Mouse (Mus musculus): Measurements from ENCODE around the gene Krtcap3. TPM values are rescaled to one million over a fixed set of nuclear protein-coding genes. Genes with fewer than 3 reads are reported as not detected.

Gene Krtcap3
- polyA plus RNA-seq, 1 experiment: 0.48 TPM

GRCm38 (mm10) chr5:31252795-31253545, 1.5 kb downstream of the Krtcap3 start:
- TF ChIP-seq FLI1 (IDR thresholded peaks at IDR 0.05; ENCODE audit: low read length) (no peak), GATA1 (IDR thresholded peaks at IDR 0.05; ENCODE audit: borderline replicate concordance, low read length) (no peak)
- peaks cover 96% of the 10 kb centered on the region for H3K36me3 ChIP-seq (replicated peaks; ENCODE audit: low read length)
- H3K4me1 ChIP-seq: peaks cover 37% of the 10 kb centered on the region

GRCm38 (mm10) chr5:31253806-31254205, 2.3 kb downstream of the Krtcap3 start:
- Histone ChIP-seq H3K4me1 (peaks cover 34% of the 10 kb centered on the region), H3K27me3 (replicated peaks) (no peaks in the 10 kb centered on the region), H3K9me3 (no peaks in the 10 kb centered on the region), H3K36me3 (replicated peaks; ENCODE audit: low read length) (peaks cover 93% of the 10 kb centered on the region), H3K4me3 (replicated peaks) (no peak overlapping the region)
- TF ChIP-seq GATA1 (IDR thresholded peaks at IDR 0.05; ENCODE audit: borderline replicate concordance, low read length) (no peak), FLI1 (IDR thresholded peaks at IDR 0.05; ENCODE audit: low read length) (no peak)

More at GRCm38 (mm10) chr5:31252795-31253545, 1.5 kb downstream of the Krtcap3 start:
- Histone ChIP-seq H3K9me3 (no peaks in the 10 kb centered on the region), H3K4me3 (replicated peaks) (no peak overlapping the region), H3K27me3 (replicated peaks) (no peaks in the 10 kb centered on the region)

DNA sequence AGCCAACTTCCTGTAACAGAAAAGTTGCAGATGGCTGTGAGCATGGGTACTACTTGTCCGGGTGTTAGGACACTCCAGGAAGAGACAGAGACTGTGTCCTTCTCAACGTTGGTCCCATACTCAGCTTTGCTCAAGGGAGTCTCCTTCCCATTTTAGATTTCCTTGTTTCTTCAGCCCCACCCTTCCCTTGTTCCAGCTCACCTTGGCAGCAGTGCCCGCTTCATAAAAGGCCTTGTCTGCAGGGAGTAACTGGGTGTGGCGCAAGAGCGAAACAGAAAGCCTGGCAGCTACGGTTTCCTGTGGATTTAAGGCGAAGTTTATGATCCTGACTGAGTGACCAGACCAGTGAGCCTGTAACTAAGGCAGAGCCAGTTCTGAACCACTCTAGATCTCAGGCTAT, 3.0 kb downstream of the Krtcap3 start:
- H3K36me3 ChIP-seq (replicated peaks; ENCODE audit: low read length): peaks cover 93% of the 10 kb centered on the region
- no peak overlapping the region for H3K4me3 ChIP-seq (replicated peaks)
- H3K9me3 ChIP-seq: no peaks in the 10 kb centered on the region
- H3K4me1 ChIP-seq: peaks cover 40% of the 10 kb centered on the region
- no peaks in the 10 kb centered on the region for H3K27me3 ChIP-seq (replicated peaks)
- no peak for TF ChIP-seq GATA1 (IDR thresholded peaks at IDR 0.05; ENCODE audit: borderline replicate concordance, low read length)
- no peak for TF ChIP-seq FLI1 (IDR thresholded peaks at IDR 0.05; ENCODE audit: low read length)

GRCm38 (mm10) chr5:31254901-31255300, 3.4 kb downstream of the Krtcap3 start:
- Histone ChIP-seq H3K4me3 (replicated peaks) (no peak overlapping the region), H3K36me3 (replicated peaks; ENCODE audit: low read length) (peaks cover 93% of the 10 kb centered on the region), H3K9me3 (no peaks in the 10 kb centered on the region), H3K27me3 (replicated peaks) (no peaks in the 10 kb centered on the region), H3K4me1 (peaks cover 44% of the 10 kb centered on the region)
- no peak for TF ChIP-seq FLI1 (IDR thresholded peaks at IDR 0.05; ENCODE audit: low read length)

- Histone ChIP-seq H3K36me3 (replicated peaks; ENCODE audit: low read length) (peaks cover 93% of the 10 kb centered on the region), H3K4me1 (peaks cover 49% of the 10 kb centered on the region), H3K27me3 (replicated peaks) (no peaks in the 10 kb centered on the region), H3K9me3 (no peaks in the 10 kb centered on the region), H3K4me3 (replicated peaks) (no peak overlapping the region)
- TF ChIP-seq GATA1 (IDR thresholded peaks at IDR 0.05; ENCODE audit: borderline replicate concordance, low read length) (no peak), FLI1 (IDR thresholded peaks at IDR 0.05; ENCODE audit: low read length) (no peak)
These were observed 3.9 kb downstream of the Krtcap3 start for GRCm38 (mm10) chr5:31255381-31255780.

DNA sequence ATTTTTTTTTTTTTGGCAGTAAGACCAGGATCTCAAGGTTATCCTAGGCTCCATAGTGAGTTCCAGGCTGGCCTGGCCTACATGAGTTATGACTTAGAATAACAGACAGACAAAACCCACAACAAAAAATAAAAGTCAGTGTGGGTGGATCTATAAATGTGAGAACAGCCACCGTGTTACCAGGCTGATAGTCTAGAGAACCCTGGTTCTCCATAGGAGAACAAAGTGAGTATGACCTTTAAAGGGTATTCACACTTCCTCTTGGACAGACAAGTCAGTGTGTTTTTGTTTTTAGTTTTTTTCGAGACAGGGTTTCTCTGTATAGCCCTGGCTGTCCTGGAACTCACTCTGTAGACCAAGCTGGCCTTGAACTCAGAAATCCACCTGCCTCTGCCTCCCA, 4.5 kb downstream of the Krtcap3 start:
- no peaks in the 10 kb centered on the region for H3K9me3 ChIP-seq
- peaks cover 50% of the 10 kb centered on the region for H3K4me1 ChIP-seq
- H3K36me3 ChIP-seq (replicated peaks; ENCODE audit: low read length): peaks cover 93% of the 10 kb centered on the region
- H3K4me3 ChIP-seq (replicated peaks): no peak overlapping the region
- TF ChIP-seq FLI1 (IDR thresholded peaks at IDR 0.05; ENCODE audit: low read length): no peak
- no peak for TF ChIP-seq GATA1 (IDR thresholded peaks at IDR 0.05; ENCODE audit: borderline replicate concordance, low read length)
- no peaks in the 10 kb centered on the region for H3K27me3 ChIP-seq (replicated peaks)

- peaks cover 6% of the 10 kb centered on the region for H3K27me3 ChIP-seq (replicated peaks)
- no peak overlapping the region for H3K4me3 ChIP-seq (replicated peaks)
- peaks cover 93% of the 10 kb centered on the region for H3K36me3 ChIP-seq (replicated peaks; ENCODE audit: low read length)
- H3K4me1 ChIP-seq: peaks cover 45% of the 10 kb centered on the region
- no peak for TF ChIP-seq FLI1 (IDR thresholded peaks at IDR 0.05; ENCODE audit: low read length)
- TF ChIP-seq GATA1 (IDR thresholded peaks at IDR 0.05; ENCODE audit: borderline replicate concordance, low read length): no peak
- H3K9me3 ChIP-seq: no peaks in the 10 kb centered on the region
These were observed 6.1 kb downstream of the Krtcap3 start for GRCm38 (mm10) chr5:31257616-31258015.

- Histone ChIP-seq H3K4me3 (replicated peaks) (peak overlapping the region; percentile 48), H3K4me1 (peaks cover 30% of the 10 kb centered on the region), H3K36me3 (replicated peaks; ENCODE audit: low read length) (peaks cover 89% of the 10 kb centered on the region), H3K27me3 (replicated peaks) (peaks cover 19% of the 10 kb centered on the region), H3K9me3 (peaks cover 7% of the 10 kb centered on the region)
- TF ChIP-seq FLI1 (IDR thresholded peaks at IDR 0.05; ENCODE audit: low read length) (no peak), GATA1 (IDR thresholded peaks at IDR 0.05; ENCODE audit: borderline replicate concordance, low read length) (no peak)
These were observed 14.6 kb downstream of the Krtcap3 start for GRCm38 (mm10) chr5:31266101-31266500.

DNA sequence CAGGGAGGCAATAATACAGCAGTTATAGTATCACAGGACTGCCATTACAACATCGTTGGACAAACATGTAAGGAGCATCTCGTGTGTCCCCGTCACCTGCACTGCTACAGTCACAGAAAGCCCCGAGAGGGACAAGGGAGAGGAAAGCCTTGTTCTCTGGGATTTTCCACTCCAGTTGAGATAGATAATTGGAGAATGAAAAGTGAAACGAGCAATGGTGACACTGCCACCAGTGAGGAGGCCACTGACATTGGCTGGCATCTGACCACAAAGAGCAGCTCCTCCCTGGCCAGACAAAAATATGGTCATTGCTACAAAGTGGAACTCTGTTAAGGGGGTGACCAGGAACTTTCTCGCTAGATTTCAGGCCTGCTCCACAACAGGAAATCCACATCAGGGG, 16.2 kb downstream of the Krtcap3 start:
- Histone ChIP-seq H3K36me3 (replicated peaks; ENCODE audit: low read length) (peaks cover 85% of the 10 kb centered on the region), H3K4me1 (peaks cover 30% of the 10 kb centered on the region), H3K27me3 (replicated peaks) (peaks cover 13% of the 10 kb centered on the region), H3K9me3 (peaks cover 7% of the 10 kb centered on the region), H3K4me3 (replicated peaks) (no peak overlapping the region)
- TF ChIP-seq GATA1 (IDR thresholded peaks at IDR 0.05; ENCODE audit: borderline replicate concordance, low read length) (no peak), FLI1 (IDR thresholded peaks at IDR 0.05; ENCODE audit: low read length) (no peak)

GRCm38 (mm10) chr5:31273018-31273417, 21.5 kb downstream of the Krtcap3 start:
- peaks cover 2% of the 10 kb centered on the region for H3K27me3 ChIP-seq (replicated peaks)
- peaks cover 7% of the 10 kb centered on the region for H3K9me3 ChIP-seq
- TF ChIP-seq FLI1 (IDR thresholded peaks at IDR 0.05; ENCODE audit: low read length): no peak
- H3K4me1 ChIP-seq: peaks cover 9% of the 10 kb centered on the region
- peaks cover 69% of the 10 kb centered on the region for H3K36me3 ChIP-seq (replicated peaks; ENCODE audit: low read length)
- no peak overlapping the region for H3K4me3 ChIP-seq (replicated peaks)

All from megakaryocyte, embryonic 14.5 days (primary cell).